Mouse (Mus musculus) stomach, postnatal 0 days (tissue): ENCODE measurements around the gene Klhl35.

Experiments used
- CTCF ChIP-seq: IDR thresholded peaks from 2 replicates; pipeline ENCODE4 v1.5.1; 2016; ENCODE audit warnings: antibody characterized with exemption, low read depth, mild to moderate bottlenecking, moderate library complexity
- EP300 ChIP-seq: optimal IDR thresholded peaks from 2 replicates; pipeline ENCODE3; 2016; ENCODE audit warnings: antibody characterized with exemption

DNA sequence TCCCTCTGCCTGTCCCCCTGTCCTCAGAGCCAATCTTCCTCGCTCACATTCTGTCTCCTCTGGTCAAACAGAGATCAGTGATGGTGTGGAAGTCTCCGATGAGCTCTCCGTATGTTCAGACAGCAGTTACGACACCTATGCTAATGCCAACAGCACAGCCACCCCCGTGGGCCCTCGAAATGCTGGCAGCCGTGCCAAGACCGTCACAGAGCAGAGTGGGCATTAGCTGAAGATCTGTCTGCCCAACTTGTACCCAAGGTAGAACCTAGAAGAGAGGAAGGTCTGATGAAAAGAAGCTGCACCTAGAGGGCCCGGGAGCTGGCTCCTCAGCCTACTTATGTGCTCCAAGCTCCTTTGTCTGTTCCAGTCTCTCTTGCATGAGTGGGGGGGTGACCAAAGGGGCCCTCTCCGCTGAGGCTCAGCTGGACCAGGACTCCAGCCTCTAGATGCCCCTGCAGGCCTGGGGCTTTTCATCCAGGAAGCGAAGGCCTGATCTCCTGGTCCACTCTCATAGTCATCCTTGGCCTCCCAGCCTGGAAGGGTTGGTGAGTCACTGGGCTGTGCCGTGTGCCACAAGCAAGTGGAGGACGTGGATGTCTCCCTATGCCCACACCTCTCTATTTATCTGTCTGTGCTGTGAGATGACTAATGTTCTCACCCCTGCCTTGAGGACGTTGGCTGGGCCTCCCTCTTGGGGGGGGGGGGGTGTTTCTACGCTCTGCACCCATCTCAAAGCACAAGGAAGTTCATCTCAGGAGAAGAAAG lies 5.7 kb upstream of the Klhl35 start:
- TF ChIP-seq CTCF (no peak), EP300 (no peak)
